Mouse (Mus musculus): ENCODE measurements around the gene Krt8.

Krt8 gene

GRCm38 (mm10) chr15:102007097-102008069 is 3.1 kb upstream of the Krt8 start:
- DNase-seq (ENCODE audit: low spot score in 2 of 2) = no peak

GRCm38 (mm10) chr15:102006317-102006716 is 2.0 kb upstream of the Krt8 start:
- no peak for DNase-seq (ENCODE audit: low spot score in 2 of 2)

GRCm38 (mm10) chr15:102005290-102005689 is 1.0 kb upstream of the Krt8 start:
- no peak for DNase-seq (ENCODE audit: low spot score in 2 of 2)

- DNase-seq (ENCODE audit: low spot score in 2 of 2) = no peak
These were observed 766 bp downstream of the Krt8 start for GRCm38 (mm10) chr15:102003516-102003915.

GRCm38 (mm10) chr15:102002646-102003488 is 1.4 kb downstream of the Krt8 start:
- no peak for DNase-seq (ENCODE audit: low spot score in 2 of 2)

GRCm38 (mm10) chr15:101999676-102000335 is 4.5 kb downstream of the Krt8 start:
- DNase-seq (ENCODE audit: low spot score in 2 of 2) = no peak

- DNase-seq (ENCODE audit: low spot score in 2 of 2) = no peak
These were observed 5.1 kb downstream of the Krt8 start for GRCm38 (mm10) chr15:101999156-101999555.

GRCm38 (mm10) chr15:101996450-101997078 is 7.7 kb downstream of the Krt8 start:
- peak in 1 of 2 experiments; percentile 16 for DNase-seq (ENCODE audit: low spot score in 2 of 2)

- no peak for DNase-seq (ENCODE audit: low spot score in 2 of 2)
These were observed 8.6 kb downstream of the Krt8 start for GRCm38 (mm10) chr15:101995484-101996236.

- no peak for DNase-seq (ENCODE audit: low spot score in 2 of 2)
These were observed 9.9 kb downstream of the Krt8 start for GRCm38 (mm10) chr15:101994365-101994764.

GRCm38 (mm10) chr15:101990946-101991345 is 13.3 kb downstream of the Krt8 start:
- no peak for DNase-seq (ENCODE audit: low spot score in 2 of 2)

GRCm38 (mm10) chr15:101988714-101989113 is 15.6 kb downstream of the Krt8 start:
- no peak for DNase-seq (ENCODE audit: low spot score in 2 of 2)

GRCm38 (mm10) chr15:101988119-101988518 is 16.2 kb downstream of the Krt8 start:
- peak; percentile 66 to 76 for DNase-seq (ENCODE audit: low spot score in 2 of 2)

GRCm38 (mm10) chr15:101984746-101985145 is 19.5 kb downstream of the Krt8 start:
- DNase-seq (ENCODE audit: low spot score in 2 of 2) = no peak

GRCm38 (mm10) chr15:101983949-101984601 is 20.2 kb downstream of the Krt8 start:
- peak; percentile 86 to 88 for DNase-seq (ENCODE audit: low spot score in 2 of 2)

- DNase-seq (ENCODE audit: low spot score in 2 of 2) = no peak
These were observed 20.9 kb downstream of the Krt8 start for GRCm38 (mm10) chr15:101983315-101983948.

- no peak for DNase-seq (ENCODE audit: low spot score in 2 of 2)
These were observed 23.4 kb downstream of the Krt8 start for GRCm38 (mm10) chr15:101980849-101981248.

GRCm38 (mm10) chr15:101977043-101977726 is 27.1 kb downstream of the Krt8 start:
- DNase-seq (ENCODE audit: low spot score in 2 of 2) = peak; percentile 61 to 67

- no peak for DNase-seq (ENCODE audit: low spot score in 2 of 2)
These were observed 27.6 kb downstream of the Krt8 start for GRCm38 (mm10) chr15:101976641-101977040.

Measured in right cerebral cortex, postnatal 36 days (tissue).